Mouse (Mus musculus): ENCODE measurements at regions not wholly inside any gene's neighbourhood (a gene's known extent, or its start where the extent isn't known, plus 50 kb on each side); places are given as distances from the start of the nearest gene placed in this dataset.

GRCm38 (mm10) chr14:78225677-78226076 is 82.2 kb downstream of the Tnfsf11 start:
- DNase-seq = peak; percentile 52 to 53

- DNase-seq = peak; percentile 83
Observed at GRCm38 (mm10) chr14:78216229-78216963, 91.4 kb downstream of the Tnfsf11 start.

- peak; percentile 47 to 66 for DNase-seq
Observed at GRCm38 (mm10) chr14:78215491-78215890, 92.4 kb downstream of the Tnfsf11 start.

- no peak for DNase-seq
Observed at GRCm38 (mm10) chr14:78204566-78204863, 103.3 kb downstream of the Tnfsf11 start.

- peak; percentile 82 to 83 for DNase-seq
Observed at GRCm38 (mm10) chr14:78203726-78204565, 103.9 kb downstream of the Tnfsf11 start.

- peak; percentile 16 to 26 for DNase-seq
Observed at GRCm38 (mm10) chr14:78202781-78203180, 105.1 kb downstream of the Tnfsf11 start.

GRCm38 (mm10) chr14:78197483-78197882 is 108.7 kb upstream of the Fam216b start:
- DNase-seq = no peak

GRCm38 (mm10) chr14:78179576-78179975 is 90.8 kb upstream of the Fam216b start:
- no peak for DNase-seq

- no peak for DNase-seq
Observed at GRCm38 (mm10) chr14:78173451-78173850, 84.6 kb upstream of the Fam216b start.

GRCm38 (mm10) chr14:78172956-78173355 is 84.1 kb upstream of the Fam216b start:
- DNase-seq = no peak

GRCm38 (mm10) chr14:78160819-78161218 is 72.0 kb upstream of the Fam216b start:
- no peak for DNase-seq

- no peak for DNase-seq
Observed at GRCm38 (mm10) chr14:78159567-78159966, 70.8 kb upstream of the Fam216b start.

- DNase-seq = no peak
Observed at GRCm38 (mm10) chr14:78157660-78158059, 68.9 kb upstream of the Fam216b start.

GRCm38 (mm10) chr14:78148851-78149250 is 60.0 kb upstream of the Fam216b start:
- no peak for DNase-seq

GRCm38 (mm10) chr14:78143751-78144150 is 54.9 kb upstream of the Fam216b start:
- no peak for DNase-seq

Data from cerebellum, postnatal 10 days (tissue).